Mouse (Mus musculus) yolk sac, embryonic 10.5 days (tissue): ENCODE data around the gene Neu3.

Experiments
- DNase-seq: peaks from one replicate; pipeline ENCODE4 v3.0.0-alpha.2; 2017; ENCODE audit warnings: low spot score

Neu3 gene

DNA sequence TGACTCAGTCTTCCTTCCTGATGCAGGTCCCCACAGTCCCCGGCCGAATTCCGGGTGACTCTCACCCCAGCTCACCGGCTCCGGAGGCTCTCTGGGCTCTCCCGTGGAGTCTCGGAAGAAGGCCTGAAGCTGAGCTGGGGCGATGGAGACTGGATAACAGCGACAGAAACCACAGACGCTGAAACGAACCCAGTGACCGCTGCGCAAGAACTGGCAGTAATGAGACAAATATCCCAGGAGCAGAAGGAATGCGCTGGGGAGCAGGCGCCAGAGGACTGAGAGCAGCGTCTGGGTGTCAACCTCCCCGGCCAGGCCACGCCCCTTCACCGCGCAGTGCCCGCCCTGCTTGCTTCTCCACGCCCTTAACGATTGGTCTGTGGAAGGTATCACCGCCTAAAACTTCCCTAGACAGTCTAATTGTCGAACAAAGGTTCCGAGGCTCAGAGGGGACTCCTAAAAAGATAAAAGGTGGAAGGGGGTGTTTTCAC is at the start of gene Neu3:
Gene Neu3, minus strand, starts transcription at position 335 of the 488 bp plus-strand sequence.
- DNase-seq: peak; percentile 92

DNA sequence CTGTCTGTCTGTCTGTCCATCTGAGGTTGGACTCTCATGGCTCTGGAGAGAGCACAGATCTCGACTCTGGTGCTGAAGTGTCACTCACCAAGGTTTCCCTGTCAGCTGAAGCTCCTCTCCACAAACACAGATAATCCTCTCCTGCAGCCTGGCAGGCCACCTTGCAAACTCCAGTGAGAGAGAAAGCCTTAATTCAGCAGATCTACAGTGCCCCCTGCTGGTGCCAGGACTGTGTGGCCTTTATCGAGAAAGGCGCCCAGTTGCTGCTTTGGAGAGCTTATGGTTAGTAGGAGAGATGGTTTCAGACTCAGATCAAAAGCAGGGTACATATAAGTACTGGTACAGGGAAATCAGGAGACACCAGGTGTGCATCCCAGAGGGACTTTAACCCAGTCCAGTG is 48.1 kb upstream of the Neu3 start:
- DNase-seq: peak; percentile 72

DNA sequence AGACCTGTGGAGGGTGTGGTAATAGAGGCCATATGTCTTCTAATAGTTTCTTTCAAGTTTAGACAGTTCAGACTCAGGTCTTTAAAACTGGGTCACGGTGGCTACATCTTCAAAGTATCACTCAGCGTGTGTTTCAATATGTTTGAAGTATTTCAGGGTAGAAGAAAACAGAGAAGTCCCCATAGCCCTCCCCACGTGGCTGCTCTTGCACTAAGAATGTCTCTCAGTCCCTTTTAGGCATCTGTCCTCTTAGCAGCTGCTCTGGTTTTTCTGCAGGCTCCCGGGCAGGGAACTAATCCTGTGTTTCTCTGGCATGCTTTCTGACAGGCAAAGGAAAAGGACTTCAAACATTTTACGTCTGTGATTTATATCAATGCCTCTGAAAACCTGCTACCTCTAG is 47.7 kb upstream of the Neu3 start:
- DNase-seq: no peak

DNA sequence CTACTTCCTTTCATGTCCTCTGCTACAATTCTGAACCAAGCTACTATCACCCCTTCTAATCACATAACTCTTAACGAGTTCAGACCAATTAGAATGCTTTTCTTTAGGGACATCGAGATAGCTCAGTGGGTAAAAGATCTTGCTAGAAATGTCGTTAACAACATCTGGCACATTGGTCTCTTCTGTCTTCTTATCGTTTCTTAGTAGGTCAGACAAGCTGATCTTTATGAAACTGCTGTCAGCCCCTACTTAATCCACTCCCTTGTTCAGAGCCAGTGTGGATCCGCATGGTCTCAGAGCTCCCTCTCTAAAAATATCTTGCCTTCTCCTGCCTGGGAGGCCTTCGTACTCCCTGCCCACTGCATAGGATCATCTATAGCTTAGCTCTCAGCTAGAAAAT is 45.7 kb upstream of the Neu3 start:
- DNase-seq: no peak

DNA sequence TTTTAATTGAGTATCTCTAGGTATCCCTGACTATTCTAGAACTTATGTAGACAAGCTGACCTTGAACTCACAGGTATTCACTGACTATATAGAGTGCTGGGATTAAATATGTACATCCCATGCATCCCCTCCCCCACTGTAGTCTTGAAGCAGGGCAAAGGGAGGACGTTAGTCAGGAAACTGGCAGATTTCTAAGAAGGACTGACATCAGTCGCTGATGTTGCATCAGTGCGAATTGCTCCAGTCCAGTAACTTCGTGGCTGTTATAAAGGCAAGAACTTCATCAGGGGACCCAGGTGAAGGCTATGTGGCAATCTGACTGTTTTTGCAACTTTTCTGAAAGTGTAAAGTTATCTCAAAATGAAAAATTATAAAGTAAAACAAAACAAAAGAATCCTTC is 41.1 kb upstream of the Neu3 start:
- DNase-seq: no peak

DNA sequence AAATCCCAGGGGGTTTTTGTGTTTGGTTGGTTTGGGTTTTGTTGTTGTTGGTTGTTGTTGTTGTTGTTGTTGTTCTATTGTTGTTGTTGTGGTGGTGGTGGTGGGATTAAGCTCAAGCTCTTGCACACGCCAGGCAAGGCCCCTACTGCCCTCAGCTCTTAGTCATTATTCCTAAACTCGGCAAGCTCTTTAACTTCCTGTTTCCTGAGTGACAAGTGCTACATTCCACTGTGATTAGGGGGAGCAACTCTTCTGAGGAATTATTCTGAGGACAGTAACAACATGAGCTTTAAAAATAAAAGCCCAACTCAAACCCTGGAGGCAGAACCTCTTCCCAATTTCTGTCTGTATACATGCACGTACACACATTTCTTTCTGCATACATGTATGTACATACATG is 37.0 kb upstream of the Neu3 start:
- DNase-seq: no peak

DNA sequence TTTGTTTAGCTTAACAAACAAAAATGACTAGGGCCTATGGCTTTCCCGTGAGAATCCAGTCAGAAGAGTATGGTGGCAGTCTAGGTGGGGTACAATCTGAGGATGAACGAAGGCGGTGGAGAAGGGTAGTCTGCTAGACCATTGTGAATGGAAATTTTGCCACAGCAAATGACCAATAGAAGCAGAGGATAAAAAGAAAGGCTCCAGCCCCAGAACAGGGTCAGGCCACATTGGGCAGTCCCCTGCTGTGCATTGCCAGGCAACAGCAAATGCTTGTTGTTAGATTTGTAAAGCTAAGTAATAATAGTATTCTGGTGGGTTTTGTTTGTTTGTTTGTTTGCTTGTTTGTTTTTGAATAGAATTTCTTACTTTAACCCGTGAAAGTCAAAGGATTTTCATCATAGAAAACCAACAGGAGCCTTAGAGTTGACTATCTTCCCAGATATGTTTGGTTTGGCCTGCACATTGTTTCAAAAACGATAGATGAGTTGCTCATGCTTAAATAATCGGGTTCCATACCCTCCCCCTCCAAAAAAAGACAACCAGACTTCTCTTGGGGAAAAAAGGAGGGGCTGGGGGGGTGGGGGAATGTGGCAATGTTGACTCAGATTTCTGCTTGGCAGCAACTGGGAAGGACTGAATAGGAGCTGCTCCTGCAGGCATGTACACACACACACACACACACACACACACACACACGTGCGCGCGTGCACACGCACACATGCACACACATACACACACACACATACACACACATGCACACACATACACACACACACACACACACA is 36.2 kb upstream of the Neu3 start:
- no peak for DNase-seq

DNA sequence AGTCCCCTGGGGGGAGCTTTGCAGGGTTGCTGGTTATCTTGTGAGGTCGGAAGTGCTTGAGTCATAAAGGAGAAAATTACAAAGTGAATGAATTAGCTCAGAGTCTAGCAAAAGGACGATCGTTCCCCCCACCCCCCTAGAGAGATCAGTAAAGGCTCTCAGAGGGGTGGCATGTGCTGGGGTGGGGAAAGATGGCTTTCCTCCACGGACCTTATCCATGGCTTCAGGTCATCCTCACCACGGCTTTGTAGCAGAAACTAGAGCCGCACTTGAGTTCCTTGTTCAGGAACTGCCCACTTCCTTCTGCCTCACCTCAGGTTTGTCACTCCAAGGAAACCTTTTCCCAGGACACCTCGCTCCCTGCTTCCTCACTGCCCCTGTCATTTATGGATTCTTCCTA is 35.1 kb upstream of the Neu3 start, which contains the start of gene Spcs2:
Gene Spcs2, minus strand, starts transcription at position 101 of the 400 bp plus-strand sequence.
- DNase-seq: no peak

DNA sequence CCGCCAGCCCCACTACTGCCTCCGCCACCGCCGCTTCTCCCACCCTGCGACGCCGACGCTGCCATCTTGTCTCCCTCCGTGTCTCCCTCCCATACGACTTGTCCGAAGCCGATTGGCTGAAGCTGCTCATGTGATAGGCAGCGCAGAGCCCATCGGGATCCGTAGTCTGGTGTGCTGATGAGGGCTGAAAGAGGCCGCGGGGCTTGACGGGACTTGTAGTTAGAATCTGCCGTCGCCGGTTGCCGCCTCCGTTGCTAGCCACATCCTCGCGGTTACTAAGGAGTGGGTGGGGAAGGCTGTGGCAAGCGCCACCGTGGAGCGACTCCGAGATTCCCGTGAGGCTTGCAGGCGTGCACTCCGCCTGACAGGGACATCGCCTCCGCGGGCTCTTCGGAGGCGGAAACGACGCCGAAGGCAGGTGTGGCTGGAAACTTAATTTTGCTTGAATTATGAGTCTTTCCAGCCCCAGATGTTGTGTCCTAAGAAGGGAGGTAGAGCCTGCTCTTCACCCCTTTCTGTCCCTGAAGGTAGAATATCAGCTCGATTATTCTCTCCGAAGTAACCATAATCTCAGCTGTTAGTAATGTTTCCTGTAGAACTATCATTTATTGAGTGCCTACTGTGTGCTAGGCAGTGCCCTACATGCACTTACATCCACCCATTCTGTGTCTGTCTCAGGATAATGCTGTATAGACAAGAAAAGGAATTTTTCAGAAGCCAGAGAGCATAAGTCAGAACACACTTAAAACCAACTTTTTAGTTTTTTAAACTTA is 30.8 kb upstream of the Neu3 start, which contains the start of gene Xrra1:
Gene Xrra1, plus strand, starts transcription at position 304 of the 773 bp plus-strand sequence.
- peak; percentile 96 for DNase-seq

DNA sequence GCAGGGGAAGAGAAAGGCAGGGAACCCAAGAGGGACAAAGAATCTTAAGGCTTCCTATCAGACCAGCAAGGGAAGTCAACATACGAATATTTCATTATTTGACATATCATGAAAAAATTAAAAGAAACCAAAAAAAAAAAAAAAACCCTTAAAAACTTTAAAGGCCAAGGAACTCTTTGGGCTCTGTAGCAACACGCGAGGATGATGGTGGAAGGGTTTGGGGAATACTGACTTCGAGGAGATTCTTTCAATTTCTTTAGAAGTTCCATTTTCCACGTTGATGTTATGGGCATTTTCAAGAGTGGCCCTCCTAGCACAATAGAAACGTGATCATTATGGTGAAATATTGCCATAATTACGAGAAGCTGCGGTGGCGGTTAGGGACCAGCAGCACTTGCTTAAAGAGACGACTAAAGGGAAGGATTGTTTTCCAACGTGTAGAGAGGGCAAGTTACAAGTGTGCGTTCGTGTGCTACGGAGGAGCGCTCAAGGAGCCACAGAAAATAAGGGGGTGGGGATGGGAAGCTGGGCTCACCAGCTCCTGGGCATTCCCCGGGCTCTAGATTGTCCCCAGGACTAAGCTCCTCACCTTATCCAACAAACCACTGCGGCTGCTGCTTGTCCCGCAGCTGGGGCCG is 30.1 kb upstream of the Neu3 start:
- DNase-seq: no peak

DNA sequence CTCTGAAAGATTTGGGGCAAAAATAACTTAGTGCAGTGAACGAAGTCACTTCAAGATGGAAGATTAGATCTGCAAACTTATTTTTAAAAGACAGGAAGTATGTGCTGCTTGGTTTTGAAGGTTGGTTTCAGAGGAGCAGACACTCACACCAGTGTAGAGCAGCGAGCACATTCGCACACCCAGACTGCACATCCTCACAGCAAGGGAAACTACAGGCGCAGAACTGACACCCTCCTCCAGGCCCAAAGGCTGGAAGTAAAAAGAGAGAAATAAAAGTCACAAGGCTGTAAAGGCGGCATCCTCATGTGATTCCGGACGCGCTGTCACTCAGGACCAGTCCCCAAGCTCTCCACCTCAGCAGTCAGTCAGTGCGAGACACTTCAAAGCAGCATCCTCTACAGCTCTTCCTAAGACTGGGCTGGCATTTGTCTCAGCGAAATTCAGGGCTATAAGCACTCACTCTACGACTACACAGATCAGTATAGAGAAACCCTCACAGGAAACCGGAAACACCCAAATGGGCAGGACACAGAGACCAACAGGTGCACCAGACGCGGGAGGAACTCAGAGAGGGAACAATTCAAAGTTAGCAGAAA is 28.1 kb upstream of the Neu3 start:
- DNase-seq: no peak

DNA sequence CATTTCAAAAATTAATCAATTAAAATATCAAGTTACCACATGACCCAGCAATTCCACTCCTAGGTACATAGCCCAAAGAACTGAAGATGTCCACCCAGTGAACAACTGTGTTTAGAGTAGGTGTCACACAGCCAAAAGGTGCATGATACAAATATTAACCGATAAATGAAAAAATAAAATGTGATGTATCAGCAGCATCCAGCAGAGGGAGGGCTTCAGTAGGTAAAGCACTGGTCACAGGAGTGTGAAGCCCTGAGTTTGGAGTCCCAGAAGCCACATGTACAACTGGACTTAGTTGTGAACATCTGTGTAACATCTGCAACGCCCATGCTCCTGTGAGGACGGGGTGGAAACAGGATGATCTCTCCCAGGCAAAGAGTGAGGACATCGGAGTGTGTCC is 26.1 kb upstream of the Neu3 start:
- DNase-seq: no peak

DNA sequence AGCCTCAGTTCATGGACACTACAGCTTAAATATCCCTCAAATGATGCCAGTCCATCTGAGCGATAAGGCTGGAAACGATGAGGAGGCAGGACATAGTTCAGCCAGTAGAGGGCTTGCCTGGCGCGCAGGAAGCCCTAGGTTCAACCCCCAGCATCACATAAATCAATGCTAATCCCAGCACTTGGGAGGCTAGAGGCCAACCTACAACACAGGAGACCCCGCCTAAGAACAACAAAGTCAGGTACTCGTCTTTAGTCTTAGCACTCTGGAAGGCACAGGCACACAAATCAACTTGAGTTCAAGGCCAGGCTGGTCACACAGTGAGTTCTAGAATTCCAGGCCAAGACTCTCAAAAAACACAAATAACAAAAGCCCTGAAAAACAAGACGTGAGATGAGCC is 25.1 kb upstream of the Neu3 start:
- no peak for DNase-seq

DNA sequence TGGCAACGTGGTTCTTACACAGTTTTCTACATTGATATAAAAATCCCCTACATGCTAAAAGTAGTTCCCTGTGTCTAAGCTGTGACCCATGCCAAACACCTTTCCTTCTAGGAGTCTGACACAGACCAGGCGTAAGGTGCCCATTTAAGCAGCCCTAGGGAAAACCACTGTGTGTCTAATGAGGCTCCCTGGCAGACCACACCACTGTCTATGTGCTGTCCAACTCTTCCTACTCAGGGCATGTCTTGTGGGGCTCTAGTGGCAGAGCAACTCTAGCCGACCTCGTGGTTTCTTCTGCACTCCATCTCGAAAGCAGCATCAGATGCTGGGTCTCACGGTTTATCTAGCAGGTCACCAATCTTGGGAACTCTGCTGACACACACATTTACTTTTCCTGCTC is 23.4 kb upstream of the Neu3 start:
- DNase-seq: no peak

DNA sequence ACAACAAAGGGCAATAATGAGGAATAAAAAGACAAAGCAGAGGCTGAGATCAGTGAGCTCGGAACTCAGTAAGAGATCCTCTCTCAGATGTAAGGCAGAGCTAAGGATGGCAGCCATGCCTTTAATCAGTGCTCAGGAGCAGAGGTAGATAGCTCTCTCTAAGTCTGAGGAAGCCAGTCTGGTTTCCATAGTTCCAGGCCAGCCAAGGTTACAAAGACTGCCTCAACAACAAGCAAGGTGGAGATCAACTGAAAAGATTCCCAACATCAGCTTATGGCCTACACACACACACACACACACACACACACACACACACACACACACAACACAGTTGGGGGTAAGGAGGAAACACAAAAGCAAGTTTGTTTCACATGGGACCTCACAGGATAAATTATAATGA is 22.9 kb upstream of the Neu3 start:
- DNase-seq: no peak

DNA sequence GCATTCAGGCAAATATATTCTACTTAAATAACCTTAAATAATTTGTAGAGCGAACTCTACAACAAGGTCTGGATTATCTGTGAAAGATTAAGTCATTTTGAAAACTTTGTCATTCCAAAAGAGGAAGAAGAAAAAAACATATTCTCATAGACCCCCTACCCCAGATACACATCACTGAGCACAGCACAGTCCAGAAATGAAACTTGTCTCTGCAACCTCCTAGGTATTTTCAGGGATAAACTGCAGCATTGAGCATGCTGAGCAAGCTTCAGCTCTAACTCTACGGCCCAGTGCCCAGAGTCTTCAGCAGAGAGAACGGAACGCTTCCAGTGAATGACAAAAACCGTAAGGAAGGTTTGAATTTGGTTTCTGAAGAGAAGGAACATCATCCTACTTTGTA is 22.3 kb upstream of the Neu3 start:
- no peak for DNase-seq

DNA sequence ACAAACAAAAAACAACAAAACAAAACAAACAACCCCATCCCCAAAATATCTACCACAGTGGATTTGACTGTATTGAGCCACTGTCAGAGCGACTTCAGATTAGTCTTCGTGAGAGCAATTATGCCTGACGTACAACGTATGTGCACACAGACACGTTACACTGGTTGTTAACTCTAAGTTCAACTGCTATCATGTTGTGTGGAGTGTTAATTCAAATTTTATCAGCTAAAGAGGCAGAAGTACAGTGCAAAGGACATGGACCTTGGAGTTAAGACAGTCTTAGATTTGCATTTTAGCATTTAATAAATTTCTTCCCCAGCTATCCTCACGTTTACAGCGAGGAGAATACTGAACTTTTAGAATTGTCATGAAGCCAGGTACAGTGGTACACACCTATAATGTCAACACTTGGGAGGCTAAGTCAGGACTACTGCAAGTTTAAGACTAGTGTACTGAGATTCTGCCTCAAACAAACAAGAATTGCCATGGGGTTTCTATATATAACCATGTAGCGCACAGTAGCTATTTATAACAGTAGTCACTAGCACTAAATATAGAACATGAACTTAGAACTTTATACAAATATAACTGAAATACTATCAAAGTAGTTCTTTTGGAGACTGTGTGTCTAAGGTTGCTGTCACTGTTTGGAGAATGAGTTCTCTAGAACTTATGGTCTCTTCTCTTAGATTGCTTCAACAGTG is 17.5 kb upstream of the Neu3 start:
- DNase-seq: no peak

DNA sequence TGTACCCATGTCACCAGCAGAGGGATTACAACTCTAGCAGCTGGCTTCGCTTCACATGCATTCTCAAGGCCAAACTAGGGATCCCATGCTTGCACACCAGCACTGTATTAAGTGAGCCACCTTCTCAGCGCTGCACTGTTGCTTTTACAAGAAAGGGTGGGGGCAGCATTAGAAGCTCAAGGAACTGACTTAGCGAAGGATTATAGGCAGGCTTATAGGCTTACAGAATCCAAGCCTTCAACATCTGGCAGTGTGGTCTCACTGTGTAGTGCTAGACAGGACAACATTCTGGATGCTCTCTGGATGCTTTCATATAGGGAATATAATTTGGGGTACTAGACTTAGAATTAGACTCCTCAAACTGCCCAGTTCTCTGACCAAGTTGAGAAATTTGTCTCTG is 10.0 kb upstream of the Neu3 start:
- no peak for DNase-seq

DNA sequence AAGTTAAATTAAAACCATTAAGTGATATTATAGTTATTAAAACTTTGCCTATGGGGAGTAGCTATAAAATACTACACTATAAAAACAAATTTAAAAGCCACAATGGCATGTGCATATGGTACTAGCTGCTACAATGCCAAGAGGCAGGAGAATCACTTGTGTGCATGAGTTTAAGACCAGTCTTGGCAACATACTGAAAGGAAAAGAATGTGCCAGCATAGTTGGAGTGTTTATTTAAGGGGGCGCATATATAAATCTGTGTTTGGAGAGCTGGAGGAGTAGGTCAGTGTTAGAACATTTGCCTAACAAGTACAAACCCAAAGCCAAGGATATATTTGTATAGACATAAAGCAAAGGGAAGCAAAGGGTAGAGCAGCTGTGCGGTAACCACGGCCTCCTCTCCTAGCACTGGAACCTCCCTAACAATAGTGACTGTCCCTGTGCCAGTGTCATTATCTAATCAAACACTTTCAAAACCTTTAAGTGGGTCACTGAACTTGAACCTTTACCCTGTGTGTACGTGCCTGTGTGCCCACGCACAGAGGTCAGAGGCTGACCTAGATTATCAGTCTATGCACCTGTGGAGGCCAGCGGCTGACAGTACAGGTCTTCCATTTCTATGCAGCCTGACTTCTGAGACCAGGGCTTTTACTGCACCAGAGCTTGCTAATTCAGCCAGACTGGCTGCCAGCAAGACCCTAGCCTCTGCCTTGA is 9.3 kb upstream of the Neu3 start:
- no peak for DNase-seq

DNA sequence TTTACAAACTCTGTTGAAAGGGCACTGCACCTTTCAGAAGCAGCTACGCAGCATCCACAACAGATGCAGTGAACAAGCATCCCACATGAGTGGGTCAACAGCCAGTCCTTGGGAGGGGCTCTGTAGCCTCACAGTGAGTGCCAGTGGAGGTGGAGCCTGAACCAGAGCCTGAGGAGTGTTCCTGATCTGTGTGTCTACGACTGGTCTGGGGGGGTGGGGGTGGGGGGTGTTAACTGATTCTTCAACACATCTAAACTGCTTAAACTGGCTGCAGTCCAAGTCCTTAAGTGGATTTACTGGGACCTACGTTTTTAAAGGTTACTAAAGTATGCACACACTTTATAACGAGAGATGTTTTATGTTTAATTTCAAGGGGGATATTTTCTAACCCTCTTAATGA is 8.6 kb upstream of the Neu3 start:
- DNase-seq: no peak

DNA sequence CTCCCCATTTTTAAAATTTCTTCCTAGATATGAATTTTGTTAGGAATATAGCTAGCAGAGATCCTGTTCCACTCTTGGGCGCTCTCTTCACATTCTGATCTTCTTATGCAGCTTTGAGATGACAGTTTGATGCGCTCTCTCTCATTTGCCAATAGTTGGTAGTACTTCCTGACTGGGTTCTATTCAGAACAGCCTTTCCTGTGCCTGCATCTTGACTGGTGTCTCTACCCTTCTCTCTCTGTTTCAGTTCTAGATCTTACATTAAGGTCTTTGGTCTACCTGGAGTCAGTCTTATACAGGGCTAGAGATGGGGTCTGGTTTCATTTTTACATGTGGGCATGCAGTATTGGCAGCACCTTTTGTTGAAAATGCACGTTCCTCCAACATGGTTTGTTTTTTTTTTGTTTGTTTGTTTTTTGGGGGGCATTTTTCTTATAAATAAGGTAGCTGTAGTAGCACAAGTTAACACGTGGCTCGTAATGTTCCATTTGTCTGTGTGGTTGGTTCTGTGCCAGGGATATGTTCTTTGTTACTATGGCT is 6.2 kb upstream of the Neu3 start:
- no peak for DNase-seq
